Mouse (Mus musculus) cortical plate, adult 2 months (tissue): ENCODE results near the gene Plcb3.

Experiments used
- CTCF ChIP-seq: fragments of 200-500 bp; IDR thresholded peaks from 2 replicates; pipeline ENCODE4 v1.5.1; 2011; ENCODE audit warnings: mild to moderate bottlenecking, control low read depth, low read length; ENCODE audit not compliant: insufficient read depth; ENCODE audit errors: extremely low read depth
- POLR2A ChIP-seq: fragments of 200-500 bp; IDR thresholded peaks from 2 replicates; pipeline ENCODE4 v1.6.1; 2011; ENCODE audit warnings: mild to moderate bottlenecking, low read length, control low read depth; ENCODE audit not compliant: insufficient read depth; ENCODE audit errors: extremely low read depth

GRCm38 (mm10) chr19:6926559-6927255 lies 49.6 kb downstream of the Plcb3 start:
- TF ChIP-seq POLR2A (no peak), CTCF (no peak)
